Mouse (Mus musculus): Measurements from ENCODE around the gene Fosb.

DNA sequence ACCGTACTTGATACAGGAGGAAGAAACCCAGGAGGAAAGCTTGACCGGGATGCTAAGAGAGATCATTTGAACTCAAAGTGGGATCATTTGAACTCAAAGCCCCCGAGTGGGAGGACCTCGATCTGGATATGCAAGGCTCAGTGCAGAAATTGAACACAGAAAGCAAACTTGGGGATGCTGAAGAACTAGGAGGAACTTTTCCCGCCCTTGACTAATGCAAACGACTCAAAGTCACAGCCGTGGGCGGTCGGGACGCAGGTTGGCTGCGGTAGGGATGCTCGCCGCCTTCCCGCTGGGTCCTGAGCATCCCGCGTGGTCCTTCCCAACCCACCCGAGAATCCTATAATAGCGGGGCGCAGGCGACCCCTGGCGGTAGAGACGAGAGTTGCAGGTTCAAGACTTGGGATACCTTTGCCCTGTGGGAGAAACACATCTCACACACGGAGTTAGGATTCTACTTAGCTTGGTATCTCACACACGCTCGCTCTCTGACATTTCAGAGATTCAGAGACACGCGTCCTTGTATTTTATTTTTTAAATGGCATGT is 32.7 kb upstream of the Fosb start:
- TF ChIP-seq CTCF (IDR thresholded peaks at IDR 0.05) (peak; percentile 98), EP300 (IDR thresholded peaks at IDR 0.05) (no peak)
